Mouse (Mus musculus): ENCODE data around the gene Ap1m1.

Gene Ap1m1

DNA sequence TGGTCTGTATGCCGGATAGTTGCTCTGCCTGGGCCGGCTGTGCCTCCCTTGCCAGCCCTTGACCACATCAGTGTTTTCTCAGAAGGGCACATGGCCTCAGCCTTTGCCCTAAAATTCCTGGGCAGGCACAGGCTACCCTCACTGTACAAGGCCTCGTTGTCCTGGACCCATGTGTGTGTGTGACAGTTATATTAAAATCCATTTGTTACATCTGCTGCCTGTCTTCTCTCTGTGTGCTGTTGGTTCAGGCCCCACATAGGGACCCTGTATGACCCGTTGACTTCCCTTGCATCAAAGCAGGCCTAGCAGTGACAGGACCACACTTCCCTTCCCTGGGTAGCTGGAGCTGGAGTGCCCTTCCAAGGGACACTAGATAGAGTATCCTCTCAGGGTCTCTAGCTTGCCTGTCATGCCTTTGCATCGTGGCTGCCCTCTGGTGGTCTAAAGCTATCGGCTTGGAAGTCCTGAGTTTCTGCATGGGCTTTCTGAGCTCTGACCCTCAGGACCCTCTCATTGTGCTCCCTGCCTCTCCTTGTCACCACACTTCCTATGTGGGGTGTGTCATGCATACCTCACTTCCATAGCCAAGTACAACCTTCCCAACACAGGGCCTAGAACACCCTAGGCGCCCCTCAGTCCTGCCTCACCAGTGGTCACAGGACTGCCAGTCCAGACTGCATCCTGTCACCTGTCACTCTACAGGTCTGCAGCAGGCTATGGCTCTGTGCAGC, 17.5 kb downstream of the Ap1m1 start:
- peak in 1 of 2 experiments; percentile 71 for DNase-seq (ENCODE audit: inconsistent age in 2 of 2, low spot score in 1 of 2)

DNA sequence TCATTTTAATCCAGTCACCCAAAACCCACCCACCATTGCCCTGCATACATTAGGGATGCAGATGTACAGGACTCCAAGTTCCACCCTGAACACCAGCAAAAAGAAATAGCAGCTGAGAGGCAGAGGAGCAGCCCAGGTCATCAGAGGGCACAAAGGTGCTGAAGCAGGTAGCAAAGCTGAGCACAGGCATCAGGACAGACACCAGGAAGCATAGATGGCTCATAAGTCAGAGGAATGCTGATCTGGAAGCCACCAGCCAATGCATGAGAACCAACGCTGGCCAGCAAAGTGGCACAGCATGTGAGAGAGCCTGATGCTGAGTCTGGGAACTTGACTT, 18.1 kb downstream of the Ap1m1 start:
- DNase-seq (ENCODE audit: inconsistent age in 2 of 2, low spot score in 1 of 2) = no peak

DNA sequence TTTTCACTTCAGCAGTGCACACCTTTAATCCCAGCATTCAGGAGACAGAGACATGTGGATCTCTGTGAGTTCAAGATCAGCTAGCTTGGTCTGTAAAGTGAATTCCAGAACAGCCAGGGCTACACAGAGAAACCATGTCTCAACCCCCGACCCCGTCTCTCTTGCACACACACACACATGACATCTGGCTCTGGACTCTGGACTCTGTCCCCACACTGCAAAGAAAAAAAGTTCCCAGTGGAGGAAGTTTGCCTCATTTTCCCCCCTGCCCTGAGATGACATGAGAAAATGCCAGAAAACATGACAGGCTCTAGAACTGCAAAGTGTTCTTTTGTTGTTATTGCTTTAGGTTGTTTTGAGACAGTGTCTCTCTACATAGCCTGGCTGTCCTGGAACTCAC, 20.0 kb downstream of the Ap1m1 start:
- peak in 1 of 2 experiments; percentile 52 for DNase-seq (ENCODE audit: inconsistent age in 2 of 2, low spot score in 1 of 2)

DNA sequence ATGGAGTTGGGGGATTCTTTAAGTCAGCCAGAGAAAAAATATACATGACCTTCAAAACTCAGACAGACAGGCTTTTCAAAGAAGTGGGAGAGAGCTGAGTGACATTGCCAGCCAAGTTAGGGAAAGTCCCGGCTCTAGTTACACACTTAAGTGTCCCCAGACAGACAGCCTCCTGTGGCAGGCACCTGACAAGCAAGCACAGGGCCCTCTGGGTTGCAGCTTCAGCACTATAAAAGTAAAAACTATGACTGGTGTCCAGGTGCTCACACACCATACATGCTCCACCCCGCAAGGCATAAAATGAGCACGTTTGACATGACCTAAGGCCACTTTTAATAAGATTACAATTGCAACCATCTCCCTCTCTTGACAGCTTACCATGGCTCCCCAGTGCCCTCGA, 20.8 kb downstream of the Ap1m1 start:
- DNase-seq (ENCODE audit: inconsistent age in 2 of 2, low spot score in 1 of 2) = peak in 1 of 2 experiments; percentile 30

DNA sequence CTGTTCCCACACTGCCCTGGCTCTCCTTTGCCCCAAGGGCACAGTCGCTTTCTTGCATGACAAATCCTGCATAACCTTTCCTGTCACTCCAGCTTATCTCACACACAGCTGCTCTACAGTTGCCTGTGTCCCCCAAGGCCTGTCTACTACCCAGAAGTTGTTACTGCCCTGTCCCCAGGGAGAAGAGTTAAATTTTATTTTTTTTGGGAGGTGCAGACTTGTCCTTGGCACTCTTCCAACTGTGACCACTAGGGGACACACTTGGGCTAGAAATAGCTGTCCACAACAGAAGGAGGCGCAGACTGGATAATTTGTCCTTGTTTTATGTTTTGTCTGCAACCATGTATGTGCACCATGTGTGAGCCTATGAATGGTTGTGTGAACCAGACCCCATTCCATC, 21.2 kb downstream of the Ap1m1 start:
- DNase-seq (ENCODE audit: inconsistent age in 2 of 2, low spot score in 1 of 2) = peak; percentile 78 to 94

DNA sequence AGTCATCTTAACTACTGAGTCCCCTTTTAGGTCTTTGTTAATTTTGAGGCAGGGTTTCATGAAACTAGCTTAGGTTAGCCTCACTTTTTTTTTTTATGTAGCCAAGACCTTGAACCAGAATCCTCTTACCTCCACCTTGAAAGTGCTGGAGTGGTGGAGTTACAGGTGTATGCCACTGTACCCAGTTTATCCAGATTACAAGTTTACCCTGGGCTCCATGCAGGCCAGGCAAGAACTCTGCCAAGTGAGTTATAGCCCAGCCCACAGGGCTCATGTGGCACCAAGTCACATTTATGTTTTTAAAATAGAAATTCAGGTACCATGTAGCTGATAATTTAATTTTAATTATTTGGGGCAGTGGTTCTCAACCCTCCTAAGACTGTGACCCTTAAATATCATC, 21.6 kb downstream of the Ap1m1 start:
- no peak for DNase-seq (ENCODE audit: inconsistent age in 2 of 2, low spot score in 1 of 2)

DNA sequence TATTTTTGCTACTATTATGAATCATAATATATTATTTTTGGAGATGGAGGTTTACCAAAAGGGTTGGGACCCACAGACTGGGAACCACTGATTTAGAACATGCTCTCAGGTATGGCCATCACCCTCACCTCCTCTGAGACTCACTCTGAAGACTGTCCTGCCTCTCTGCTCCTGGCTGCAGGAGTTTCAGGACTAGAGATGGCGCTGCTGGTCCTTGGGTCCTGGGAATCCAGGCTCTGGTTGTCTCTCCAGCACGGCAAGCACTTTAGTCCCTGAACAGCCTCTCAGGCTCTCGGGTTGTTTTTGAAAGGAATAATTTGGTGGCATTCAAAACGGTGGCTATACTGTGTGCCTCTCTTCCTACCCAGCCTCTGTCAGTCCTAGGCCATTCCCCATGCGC, 22.1 kb downstream of the Ap1m1 start:
- DNase-seq (ENCODE audit: inconsistent age in 2 of 2, low spot score in 1 of 2) = peak; percentile 63 to 85

DNA sequence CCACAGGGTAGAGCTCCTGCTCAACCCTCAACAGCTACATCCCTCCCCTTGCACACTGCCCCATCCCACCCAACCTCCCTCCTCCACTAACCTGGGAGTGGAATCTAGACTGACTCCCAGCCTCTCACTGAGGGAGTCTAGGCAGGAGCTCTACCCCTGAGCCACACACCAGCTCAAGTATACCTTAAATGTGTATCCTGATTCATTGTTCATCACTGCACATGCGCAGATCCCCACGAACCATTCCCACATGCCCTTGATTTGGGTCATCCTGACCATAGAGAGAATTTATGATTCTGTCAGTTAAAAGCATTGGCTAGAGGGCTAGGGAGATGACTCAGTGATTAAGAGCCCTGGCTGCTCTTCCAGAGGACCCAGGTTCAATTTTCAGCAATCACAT, 22.9 kb downstream of the Ap1m1 start:
- DNase-seq (ENCODE audit: inconsistent age in 2 of 2, low spot score in 1 of 2) = peak; percentile 89 to 95

DNA sequence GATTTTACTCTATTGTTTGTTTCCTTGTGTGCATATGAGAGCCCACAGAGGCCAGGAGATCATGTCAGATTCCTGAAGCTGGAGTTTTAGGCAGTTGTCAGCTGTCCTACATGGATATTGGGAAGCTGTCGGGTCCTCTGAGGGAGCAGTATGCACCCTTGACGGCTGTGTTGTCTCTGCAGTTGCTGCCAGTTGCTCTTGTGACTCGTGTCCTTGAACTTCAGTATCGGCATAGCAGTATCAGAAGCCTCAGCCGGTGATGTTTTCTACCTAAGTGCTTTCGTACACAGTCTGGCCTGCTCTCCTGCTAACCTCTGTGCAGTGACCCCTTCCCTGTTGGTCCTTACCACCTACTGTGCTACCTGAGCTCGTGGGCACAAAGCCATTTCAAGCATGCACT, 23.6 kb downstream of the Ap1m1 start:
- peak; percentile 79 to 89 for DNase-seq (ENCODE audit: inconsistent age in 2 of 2, low spot score in 1 of 2)

DNA sequence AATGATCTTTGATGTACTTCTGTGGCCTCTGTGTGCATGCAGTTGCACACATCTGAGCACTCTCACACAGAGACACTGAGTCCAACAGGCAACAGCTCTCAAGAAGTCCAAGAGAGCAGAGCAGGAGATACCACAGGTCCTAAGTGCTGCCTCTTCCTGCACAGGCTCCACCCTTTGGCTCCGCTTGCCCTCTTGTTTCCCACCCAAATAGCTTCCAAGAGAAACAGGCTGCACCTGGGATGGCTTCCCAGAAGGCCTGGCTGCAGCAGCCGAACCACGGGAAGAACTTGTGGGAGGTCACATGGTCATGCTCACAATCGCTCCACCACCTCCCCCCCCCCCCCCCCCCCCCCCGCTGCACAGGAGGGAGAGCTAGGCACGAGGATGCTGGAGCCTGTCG, 25.5 kb downstream of the Ap1m1 start:
- peak; percentile 62 to 72 for DNase-seq (ENCODE audit: inconsistent age in 2 of 2, low spot score in 1 of 2)

DNA sequence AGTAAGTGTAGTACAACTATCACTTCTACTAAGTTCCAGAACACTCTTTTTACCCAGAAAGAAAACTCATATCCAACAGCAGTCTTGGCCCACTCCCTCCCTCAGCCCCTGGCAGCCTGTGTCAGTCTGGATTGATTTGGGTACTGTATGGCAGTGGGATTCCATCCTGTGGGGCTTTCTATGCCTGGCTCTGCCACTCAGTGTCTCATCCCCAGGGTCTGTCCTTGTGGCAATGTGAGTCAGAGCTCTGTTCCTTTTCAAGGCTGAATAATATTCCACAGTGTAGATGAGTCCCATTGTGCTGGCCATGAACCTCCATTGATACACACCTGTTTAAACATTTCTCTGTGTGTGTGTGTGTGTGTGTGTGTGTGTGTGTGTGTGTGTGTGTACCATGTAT, 26.9 kb downstream of the Ap1m1 start:
- DNase-seq (ENCODE audit: inconsistent age in 2 of 2, low spot score in 1 of 2) = peak in 1 of 2 experiments; percentile 73

DNA sequence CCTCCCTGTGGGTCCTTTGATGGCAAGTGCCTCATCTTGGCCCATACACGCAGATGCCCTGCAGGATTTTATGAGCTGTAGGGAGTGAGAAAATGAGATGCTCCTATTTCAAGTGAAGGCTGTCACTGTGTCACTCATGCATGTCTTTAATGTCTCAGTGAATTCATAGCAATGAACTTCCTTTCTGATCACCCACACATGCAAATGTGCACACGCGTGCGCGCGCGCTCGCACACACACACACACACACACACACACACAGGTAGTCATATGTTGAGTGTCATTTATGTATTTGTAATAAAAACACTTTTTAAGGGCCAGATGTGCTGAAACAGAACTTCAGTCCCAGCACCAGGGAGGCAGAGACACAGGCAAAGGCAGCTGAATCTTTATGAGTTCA, 27.3 kb downstream of the Ap1m1 start:
- no peak for DNase-seq (ENCODE audit: inconsistent age in 2 of 2, low spot score in 1 of 2)

DNA sequence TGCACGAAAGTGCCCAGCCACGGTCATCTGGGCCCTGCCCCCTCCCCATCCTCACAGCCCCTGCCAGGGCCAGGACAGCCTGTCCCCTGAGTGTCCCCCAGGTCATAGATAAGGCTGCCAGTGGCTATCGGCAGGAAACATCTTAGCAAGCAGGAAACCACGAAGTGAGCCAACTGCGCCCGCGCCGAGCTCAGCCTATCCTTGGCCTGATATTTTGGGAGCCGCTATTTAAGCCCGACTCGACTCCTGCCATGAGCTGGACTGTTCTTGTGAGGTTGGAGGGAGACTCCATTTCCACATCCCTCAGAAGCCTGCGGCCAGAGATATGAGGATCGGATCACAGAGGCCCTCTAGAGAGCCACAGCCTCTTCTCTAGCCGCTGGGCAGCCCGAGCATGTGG, 28.5 kb downstream of the Ap1m1 start:
- DNase-seq (ENCODE audit: inconsistent age in 2 of 2, low spot score in 1 of 2) = peak; percentile 82 to 87

DNA sequence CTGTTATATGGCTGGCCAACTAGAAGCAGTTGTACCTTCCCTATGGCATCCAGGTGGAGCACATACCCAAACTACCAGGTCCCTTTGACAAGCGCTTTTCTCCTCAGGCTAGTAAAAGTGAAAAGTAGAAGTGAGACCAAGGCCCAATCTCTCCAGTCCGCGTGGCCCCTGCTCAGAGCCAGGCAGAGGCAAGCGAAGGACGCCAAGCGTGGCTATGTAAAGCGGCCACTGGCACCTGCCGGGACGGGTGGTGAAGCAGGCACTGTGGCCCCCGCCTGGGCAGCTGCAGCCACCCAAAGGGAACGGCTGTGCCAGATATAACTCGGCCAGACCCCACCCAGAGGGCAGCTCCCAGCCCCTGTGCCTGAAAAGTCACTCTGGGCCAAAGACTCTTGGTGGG, 30.8 kb downstream of the Ap1m1 start:
- no peak for DNase-seq (ENCODE audit: inconsistent age in 2 of 2, low spot score in 1 of 2)

DNA sequence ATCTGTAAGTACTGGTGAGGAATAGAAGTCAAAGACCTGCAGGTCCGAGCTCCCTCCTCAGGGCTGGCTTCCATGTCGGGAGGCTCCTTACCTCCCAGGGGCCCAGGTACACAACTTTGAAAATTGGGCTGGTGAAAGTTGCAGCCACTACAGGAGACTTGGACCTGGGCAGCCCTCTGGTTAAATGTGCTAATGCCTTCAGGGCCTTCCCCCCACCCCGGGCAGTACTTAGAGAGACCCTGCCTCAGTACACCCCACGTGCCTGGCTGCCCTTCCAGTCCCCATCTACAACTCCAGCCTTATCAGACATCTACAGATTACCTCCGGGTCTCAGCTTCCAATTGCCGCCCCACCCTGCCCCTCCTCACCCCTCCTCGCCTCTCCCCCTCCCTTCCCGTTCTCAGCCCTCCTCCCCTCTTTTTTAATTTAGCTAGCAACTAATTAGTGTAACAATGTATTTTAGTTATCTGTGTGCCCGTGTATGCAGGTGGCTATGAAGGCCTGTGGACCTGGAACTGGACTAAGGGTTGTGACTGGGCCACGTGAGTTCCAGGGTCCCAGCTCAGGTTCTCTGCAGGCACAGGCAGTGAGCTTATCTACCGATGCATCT, 31.3 kb downstream of the Ap1m1 start:
- DNase-seq (ENCODE audit: inconsistent age in 2 of 2, low spot score in 1 of 2) = no peak

DNA sequence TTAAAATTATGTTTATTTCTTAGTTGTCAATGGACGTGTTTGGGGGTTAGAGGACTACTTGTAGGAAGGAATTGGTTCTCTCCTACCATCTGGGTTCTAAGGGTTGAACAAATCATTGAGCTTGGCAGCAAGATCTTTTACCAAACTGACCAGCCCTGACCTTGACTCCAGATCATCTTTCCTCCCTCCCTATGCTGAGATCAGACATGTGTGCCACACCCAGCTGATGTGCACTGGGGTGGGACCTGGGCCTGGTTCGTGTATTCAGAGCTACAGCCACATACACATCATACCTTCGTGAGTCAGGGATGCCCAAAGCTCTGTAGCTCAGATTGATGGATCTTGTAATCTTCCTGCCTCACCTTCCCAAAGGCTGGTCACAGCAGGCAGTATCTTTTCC, 31.9 kb downstream of the Ap1m1 start:
- DNase-seq (ENCODE audit: inconsistent age in 2 of 2, low spot score in 1 of 2) = peak in 1 of 2 experiments; percentile 66

DNA sequence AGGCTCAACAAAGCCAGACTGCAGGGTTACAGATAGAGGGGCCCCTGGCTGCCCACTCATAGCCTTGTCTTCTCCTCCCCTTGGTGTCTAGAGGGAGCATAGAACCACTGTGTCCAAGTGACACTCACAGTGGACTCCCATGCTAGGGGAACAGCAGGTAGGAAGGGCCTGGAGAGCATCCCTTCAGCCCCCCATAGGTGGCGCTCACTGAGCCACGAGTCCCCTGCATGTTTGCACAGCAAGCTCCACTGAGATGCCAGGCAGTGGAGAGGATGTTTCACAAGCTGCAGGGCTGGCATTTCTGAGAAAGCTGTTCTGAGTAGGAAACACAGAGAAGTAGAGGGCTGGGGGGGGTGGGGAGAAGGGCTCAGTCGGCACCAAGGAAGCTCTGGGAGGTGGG, 32.5 kb downstream of the Ap1m1 start:
- peak; percentile 75 to 89 for DNase-seq (ENCODE audit: inconsistent age in 2 of 2, low spot score in 1 of 2)

DNA sequence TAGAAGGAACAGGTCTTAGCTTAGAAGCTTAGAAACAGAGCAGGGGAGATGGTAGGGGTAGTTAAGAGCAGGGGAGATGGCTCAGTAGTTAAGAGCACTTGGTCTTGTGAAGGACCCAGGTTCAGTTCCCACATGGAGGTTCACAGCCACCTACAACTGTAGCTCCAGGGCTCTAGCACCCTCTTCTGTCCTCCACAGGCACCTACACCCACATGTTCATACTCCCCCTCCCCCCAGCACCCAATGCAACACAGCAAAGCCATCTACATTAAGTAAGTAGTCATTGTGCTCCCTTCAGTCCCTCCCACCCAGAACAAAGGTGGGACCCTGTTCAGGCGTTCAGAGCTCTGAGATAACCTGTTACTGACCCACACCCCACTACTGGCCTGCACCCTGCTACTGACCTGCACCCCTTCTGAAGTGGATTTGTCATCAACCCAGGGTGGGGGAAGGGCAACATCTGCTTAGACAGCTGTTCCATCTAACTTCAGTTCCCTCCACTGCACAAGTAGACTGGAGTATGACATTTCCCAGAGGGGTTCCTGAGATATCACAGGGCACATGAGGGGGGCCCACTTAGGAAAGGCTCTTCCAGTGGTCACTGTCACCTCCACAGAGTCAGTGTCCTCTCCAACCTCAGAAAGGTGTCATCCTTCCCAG, 33.4 kb downstream of the Ap1m1 start:
- no peak for DNase-seq (ENCODE audit: inconsistent age in 2 of 2, low spot score in 1 of 2)

DNA sequence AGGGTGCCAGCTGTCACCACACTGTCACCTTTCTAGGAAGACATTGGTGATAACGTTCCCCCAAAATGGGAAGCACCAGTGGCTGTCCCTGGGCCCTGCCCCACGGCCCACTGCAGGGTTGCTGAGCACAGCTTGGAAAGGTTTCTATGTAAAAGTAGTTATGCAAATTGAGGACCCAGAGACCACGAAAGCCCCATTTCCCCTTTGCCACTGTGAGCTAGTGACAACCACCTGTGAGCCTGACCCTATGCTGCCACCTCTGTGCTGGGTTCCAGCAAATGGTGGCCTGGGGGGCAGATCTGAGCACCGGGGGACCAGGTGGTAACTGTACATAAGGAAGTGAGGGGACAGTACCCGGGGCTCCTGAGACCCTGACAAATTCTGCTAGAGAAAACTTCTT, 34.0 kb downstream of the Ap1m1 start:
- DNase-seq (ENCODE audit: inconsistent age in 2 of 2, low spot score in 1 of 2) = no peak

DNA sequence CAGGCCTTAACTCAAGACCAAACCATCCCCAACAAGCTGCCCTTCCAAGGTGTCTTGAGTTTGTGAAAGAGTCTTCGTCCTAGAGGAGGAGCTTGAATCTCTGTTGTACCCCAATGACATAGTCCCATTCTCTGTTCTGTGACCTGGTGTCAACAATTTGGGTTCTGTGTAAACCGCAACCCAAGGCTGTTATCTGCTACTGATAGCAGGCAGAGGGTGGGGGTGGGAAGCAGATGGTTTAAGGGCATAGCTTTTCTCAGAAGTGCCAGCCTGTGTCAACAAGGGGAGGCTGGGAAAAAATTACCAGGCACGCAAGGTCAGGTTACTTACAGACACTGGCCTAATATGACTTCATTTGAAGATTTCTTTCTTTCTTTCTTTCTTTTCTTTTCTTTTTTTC, 37.4 kb downstream of the Ap1m1 start:
- DNase-seq (ENCODE audit: inconsistent age in 2 of 2, low spot score in 1 of 2) = peak in 1 of 2 experiments; percentile 65

DNA sequence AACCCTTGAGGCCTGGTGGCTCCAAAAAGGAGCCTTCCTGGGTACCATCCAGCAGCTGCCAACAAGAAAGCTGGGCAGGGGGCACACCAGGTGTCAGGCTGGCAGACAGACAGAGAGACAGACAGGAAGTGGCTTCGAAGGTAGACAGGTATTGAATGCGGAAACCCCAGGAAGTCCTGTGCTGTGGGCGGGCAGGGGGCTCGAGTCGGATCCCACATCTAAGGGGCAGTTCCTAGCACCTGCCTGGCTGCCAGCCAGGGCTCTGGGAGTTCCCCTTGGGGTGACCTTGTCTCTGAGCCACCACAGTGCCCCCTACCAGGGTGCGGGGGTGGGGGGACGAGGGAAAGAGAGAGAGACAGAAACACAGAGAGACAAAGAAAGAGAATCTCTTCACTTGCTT, 39.3 kb downstream of the Ap1m1 start:
- DNase-seq (ENCODE audit: inconsistent age in 2 of 2, low spot score in 1 of 2) = no peak

DNA sequence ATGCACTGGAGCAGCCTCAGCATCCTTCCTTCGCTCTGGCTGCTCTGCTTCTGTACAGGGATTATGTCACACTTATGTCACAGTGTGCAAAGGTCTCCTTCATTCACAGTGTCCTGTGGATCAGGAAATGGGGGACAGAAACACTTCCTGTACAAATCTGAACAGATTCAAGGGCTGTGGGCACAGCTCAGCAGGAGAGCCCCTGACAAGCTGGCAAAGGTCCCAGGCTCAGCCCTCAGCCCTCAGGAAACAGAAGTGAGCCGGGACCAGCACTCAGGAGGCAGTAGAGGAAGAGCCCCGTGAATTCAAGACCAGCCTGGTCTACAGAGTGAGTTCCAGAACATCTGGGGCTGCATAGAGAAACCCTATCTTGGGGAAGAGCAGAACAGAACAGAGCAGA, 41.8 kb downstream of the Ap1m1 start:
- DNase-seq (ENCODE audit: inconsistent age in 2 of 2, low spot score in 1 of 2) = peak; percentile 58 to 74
